Mouse (Mus musculus) layer of hippocampus, postnatal 14 days (tissue): ENCODE data around the gene Bex3. TPM values are rescaled to one million over a fixed set of nuclear protein-coding genes. Genes with fewer than 3 reads are reported as not detected.

ENCODE experiments used
- DNase-seq, 2 experiments: peaks; one replicate each; pipeline ENCODE4 v3.0.0; 2021 to 2022; ENCODE audit warnings: low spot score in 2 of 2, mixed read lengths in 1 of 2
- total RNA-seq, 2 experiments: library from RNA; stranded (reverse); gene quantifications; 2 replicates each; pipeline ENCODE4 v1.2.3; 2021

Bex3 gene
- total RNA-seq, 2 experiments from 2014 or later = 355 to 394 TPM

GRCm38 (mm10) chrX:136306196-136306595 lies 36.1 kb downstream of the Bex3 start:
- DNase-seq = no peak

DNA sequence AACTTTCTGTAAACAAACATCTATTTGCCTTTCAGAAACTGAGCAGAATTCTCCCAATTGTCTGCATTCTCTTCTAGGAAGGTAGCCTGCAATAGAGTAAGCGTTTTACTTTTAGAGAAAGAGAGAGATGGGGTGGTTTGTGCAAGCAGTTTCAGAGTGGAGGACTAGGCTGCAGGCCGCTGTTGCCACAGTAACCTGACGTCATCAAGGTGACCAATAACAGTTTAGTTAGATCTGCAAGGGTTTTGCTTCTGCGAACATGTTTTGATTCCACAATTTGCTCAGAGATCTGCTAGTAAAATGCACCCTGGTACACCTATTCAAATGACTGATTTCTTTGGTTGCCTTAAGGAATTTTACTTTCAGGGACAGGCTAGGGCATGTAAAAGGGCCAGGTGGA lies 43.2 kb downstream of the Bex3 start:
- DNase-seq = peak in 1 of 2 experiments; percentile 4

- DNase-seq = no peak
Measured at GRCm38 (mm10) chrX:136313792-136314564, 43.9 kb downstream of the Bex3 start.

GRCm38 (mm10) chrX:136319953-136320352 lies 49.9 kb downstream of the Bex3 start:
- DNase-seq = no peak

Other genes starting within 250 kb of the Bex3 start
- 10 to 100 TPM; 65.0 to 75.1 TPM for gene Arxes1, start 236.9 kb upstream of the Bex3 start, total RNA-seq
- 100 to 1,000 TPM; 343 to 376 TPM for gene Bex2, start 202.0 kb upstream of the Bex3 start, total RNA-seq
- gene Nxf3, start 185.0 kb upstream of the Bex3 start, total RNA-seq = not detected
- gene Bex4, start 131.3 kb upstream of the Bex3 start, total RNA-seq = 10 to 100 TPM; 22.3 to 24.0 TPM
- gene Tceal8, start 97.9 kb upstream of the Bex3 start, total RNA-seq = 10 to 100 TPM; 39.5 to 42.2 TPM
- gene Tceal5, start 66.4 kb upstream of the Bex3 start, total RNA-seq = 100 to 1,000 TPM; 110 to 134 TPM
- gene Tceal7, start 55.5 kb upstream of the Bex3 start, total RNA-seq = 1 to 10 TPM in 1 of 2 experiments, under 1 TPM in 1; 0.95 to 1.7 TPM
- 10 to 100 TPM; 75.5 to 80.4 TPM for gene Bex1, start 54.7 kb upstream of the Bex3 start, total RNA-seq
- 10 to 100 TPM; 79.9 to 86.3 TPM for gene Tceal9, start 25.2 kb upstream of the Bex3 start, total RNA-seq
- gene Kir3dl1, start 247.7 kb downstream of the Bex3 start, total RNA-seq = not detected